9 mouse cellular contexts compared by ENCODE assay signal in the genomic region with DNA sequence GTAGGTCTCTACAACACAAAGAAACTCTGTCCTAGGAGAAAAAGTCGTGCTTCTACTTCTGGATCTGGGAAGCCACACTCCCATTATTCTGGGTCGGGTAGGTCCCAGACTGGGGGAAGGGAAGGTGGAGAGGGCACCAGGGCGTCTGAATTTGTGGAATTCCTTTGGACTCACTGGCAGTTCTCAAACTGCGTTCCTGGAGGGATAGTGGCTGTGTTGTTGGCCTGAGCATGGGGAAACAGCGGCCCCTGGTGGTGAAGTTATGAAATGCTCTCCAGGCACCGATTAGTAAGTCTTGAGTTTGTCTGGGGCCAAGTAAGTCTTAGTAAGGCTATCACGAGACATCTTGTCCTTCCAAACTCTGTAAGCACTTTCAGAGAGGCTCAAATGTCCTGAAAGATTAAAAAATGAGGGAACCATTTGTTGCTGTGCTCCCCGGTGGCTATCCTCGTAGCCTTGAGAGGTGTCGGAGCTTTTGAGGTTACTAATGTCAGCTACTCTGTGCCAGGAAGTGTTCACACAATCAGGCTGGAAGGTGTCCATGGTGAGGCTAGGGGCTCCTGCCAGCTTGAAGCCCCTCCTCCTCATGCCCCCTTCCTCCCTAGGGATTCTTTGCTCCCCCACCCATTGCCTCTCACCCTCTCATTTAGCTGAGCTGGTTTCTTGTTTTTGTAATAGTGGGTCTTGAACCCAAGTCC. TPM values are rescaled to one million over a fixed set of nuclear protein-coding genes. Genes with fewer than 3 reads are reported as not detected.
A peak's percentile ranks its signal among the peaks of the same experiment; 100 is the strongest.
DNase-seq lines count a peak whose midpoint lies in the region; ATAC-seq and TF ChIP-seq lines count a peak whose summit lies in the region.
"Had no signal": no experiment of that assay in that cellular context is flagged by ENCODE, and none has a peak within 500 bp of the region (broad histone marks: within the 10 kb centered on the region; RNA-seq: fewer than 3 reads in every experiment).

No protein-coding gene starts in this region.

- 12% methylated on average over 10 of the region's 10 CpGs for WGBS in forebrain, embryonic 14.5 days
- WGBS in lung, embryonic 15.5 days = 6% methylated on average over 10 of the region's 10 CpGs
- WGBS in thymus, adult 2 months = 12% methylated on average over 10 of the region's 10 CpGs

- peak; percentile 28; the same call in 1 of the 2 replicates for ATAC-seq in G1E (ENCODE audit: extremely low read depth, insufficient number of reproducible peaks, low FRiP score, poor library complexity, severe bottlenecking)
- ATAC-seq in forebrain, embryonic 14.5 days = peak; percentile 80
- ATAC-seq in lung, embryonic 15.5 days (ENCODE audit: borderline replicate concordance, extremely low read depth, low FRiP score, low TSS enrichment) = peak; percentile 72; the same call in 1 of the 2 replicates

- no peaks in the 10 kb centered on the region for H3K9me3 ChIP-seq in G1E (replicated peaks)
- no peaks in the 10 kb centered on the region for H3K9me3 ChIP-seq in forebrain, embryonic 14.5 days (replicated peaks; ENCODE audit: control insufficient read depth, low read length)
- H3K9me3 ChIP-seq in lung, embryonic 15.5 days = no peaks in the 10 kb centered on the region

- H3K36me3 ChIP-seq in G1E (replicated peaks) = no peaks in the 10 kb centered on the region
- no peaks in the 10 kb centered on the region for H3K36me3 ChIP-seq in forebrain, embryonic 14.5 days (ENCODE audit: control insufficient read depth, insufficient read depth, low read length)
- no peaks in the 10 kb centered on the region for H3K36me3 ChIP-seq in lung, embryonic 15.5 days
- no peaks in the 10 kb centered on the region for H3K36me3 ChIP-seq in thymus, adult 2 months (ENCODE audit: control insufficient read depth, insufficient read depth, low read length)

- TF ChIP-seq POLR2A in thymus, adult 2 months (IDR thresholded peaks at IDR 0.05; ENCODE audit: control insufficient read depth, extremely low read depth, insufficient read depth, low read length, poor library complexity) = no peak

- peak; percentile 57 for DNase-seq in G1E (ENCODE audit: low spot score)
- DNase-seq in cerebellum, adult 11 months = peak; percentile 82
- DNase-seq in forebrain, embryonic 14.5 days (ENCODE audit: low spot score) = peak; percentile 89
- DNase-seq in heart, postnatal 14 days = peak; percentile 91 to 92
- DNase-seq in layer of hippocampus, adult 18-20 months (ENCODE audit: low spot score in 2 of 2) = peak; percentile 84 to 93
- peak; percentile 72 for DNase-seq in ovary, adult 18-20 months (ENCODE audit: low spot score)
- peak; percentile 69 for DNase-seq in thymus, adult 2 months

- intact Hi-C loops in heart, postnatal 14 days (cut with DNase I) = loop anchor here (1.0 kb wide), 2 partner anchors 83 to 148 kb away; no protein-coding TSS in a partner anchor

- no peak overlapping the region for H3K4me3 ChIP-seq in G1E (ENCODE audit: low read depth, low read length)
- no peak overlapping the region for H3K4me3 ChIP-seq in forebrain, embryonic 14.5 days (ENCODE audit: low read depth, low read length)
- no peak overlapping the region for H3K4me3 ChIP-seq in lung, embryonic 15.5 days
- H3K4me3 ChIP-seq in thymus, adult 2 months (ENCODE audit: control insufficient read depth, insufficient read depth, low read length) = no peak overlapping the region

- no peak overlapping the region for H3K9ac ChIP-seq in forebrain, embryonic 14.5 days (ENCODE audit: low read length)
- no peak overlapping the region for H3K9ac ChIP-seq in lung, embryonic 15.5 days

- H3K4me1 ChIP-seq in G1E (ENCODE audit: insufficient read depth, low read depth, low read length) = no peaks in the 10 kb centered on the region; the same call in 1 of the 2 replicates
- no peaks in the 10 kb centered on the region for H3K4me1 ChIP-seq in forebrain, embryonic 14.5 days (ENCODE audit: control insufficient read depth, insufficient read depth, low read length)
- peaks cover 32% of the 10 kb centered on the region for H3K4me1 ChIP-seq in lung, embryonic 15.5 days
- H3K4me1 ChIP-seq in thymus, adult 2 months (replicated peaks; ENCODE audit: control insufficient read depth, insufficient read depth, low read length) = no peaks in the 10 kb centered on the region

- H3K27me3 ChIP-seq in G1E (ENCODE audit: insufficient read depth, low read length) = peaks cover 33% of the 10 kb centered on the region
- H3K27me3 ChIP-seq in forebrain, embryonic 14.5 days (replicated peaks; ENCODE audit: control insufficient read depth, insufficient read depth, low read length) = no peaks in the 10 kb centered on the region
- no peaks in the 10 kb centered on the region for H3K27me3 ChIP-seq in lung, embryonic 15.5 days
- no peaks in the 10 kb centered on the region for H3K27me3 ChIP-seq in thymus, adult 2 months (ENCODE audit: control insufficient read depth, insufficient read depth, low read length)

- no peak overlapping the region for H3K27ac ChIP-seq in forebrain, embryonic 14.5 days (ENCODE audit: low read depth, low read length)
- H3K27ac ChIP-seq in lung, embryonic 15.5 days = no peak overlapping the region
- no peak overlapping the region for H3K27ac ChIP-seq in thymus, adult 2 months (ENCODE audit: control insufficient read depth, insufficient read depth, low read length)
- H3K27ac ChIP-seq: macrophage had no signal

- H3K4me2 ChIP-seq in forebrain, embryonic 14.5 days (ENCODE audit: low read length) = no peak overlapping the region
- no peak overlapping the region for H3K4me2 ChIP-seq in lung, embryonic 15.5 days

- peak; percentile 93 for TF ChIP-seq CTCF in G1E (IDR thresholded peaks at IDR 0.05; ENCODE audit: low read depth, low read length)
- no peak; the same call in 1 of the 2 replicates for TF ChIP-seq CTCF in thymus, adult 2 months (IDR thresholded peaks at IDR 0.05; ENCODE audit: borderline replicate concordance, control insufficient read depth, extremely low read depth, insufficient read depth, low read length, poor library complexity)

RNA-seq across cellular contexts. Expression of a gene that starts 50.2 kb away (rescaled TPM):
- total RNA-seq in G1E (2014; fragmentation: Nextera tagmentation) (110 and 117 TPM in 2 replicates), G1E (2017) (80.1 and 86.5 TPM in 2 replicates)
- 11.0 and 17.1 TPM in 2 replicates for polyA plus RNA-seq in G1E (2012)
- 16.8 and 17.5 TPM in 2 replicates for polyA plus RNA-seq in forebrain, embryonic 14.5 days (2014; fragmentation: Nextera tagmentation; extraction: Ambion mirVana)
- 10 to 100 TPM; 40.2 to 42.6 TPM for total RNA-seq in heart, postnatal 14 days (2021)
- 10 to 100 TPM; 41.2 to 42.7 TPM for total RNA-seq in layer of hippocampus, adult 18-20 months (2021)
- polyA plus RNA-seq in lung, embryonic 15.5 days (2015; fragmentation: Nextera tagmentation; extraction: Ambion mirVana) = 23.4 and 25.6 TPM in 2 replicates
- 6.8 and 10.7 TPM in 2 replicates for polyA plus RNA-seq in thymus, adult 2 months (2012; rRNA removed)

Comparison
In these comparisons a context has a peak if more than half of its experiments do, and no peak if none do; other contexts are left out.
1. ATAC-seq: peak in every context shown above with its lines; median percentile 80 in forebrain, embryonic 14.5 days; 72 in lung, embryonic 15.5 days; 28 in G1E.